21 mouse cellular contexts compared by ENCODE assay signal in genomic region chr2:151984019-151984418, GRCm38 (mm10). TPM values are rescaled to one million over a fixed set of nuclear protein-coding genes. Genes with fewer than 3 reads are reported as not detected.
DNase-seq lines count a peak whose midpoint lies in the region; ATAC-seq and TF ChIP-seq lines count a peak whose summit lies in the region.
"Had no signal": no experiment of that assay in that cellular context is flagged by ENCODE, and none has a peak within 500 bp of the region (broad histone marks: within the 10 kb centered on the region; RNA-seq: fewer than 3 reads in every experiment).

No protein-coding gene starts in this region.

- no peak for TF ChIP-seq POLR2A in embryonic fibroblast, embryonic 13.5 days (IDR thresholded peaks at IDR 0.05; ENCODE audit: low read depth, low read length)

- 0 out of 2 replicates have a peak overlapping the region, but pooled peaks have one; percentile 23 for H3K27ac ChIP-seq in limb, embryonic 12.5 days
- no peak overlapping the region for H3K27ac ChIP-seq in limb, embryonic 10.5 days
- H3K27ac ChIP-seq in embryonic fibroblast, embryonic 13.5 days (ENCODE audit: insufficient read depth, low read length) = peak overlapping the region; percentile 53
- H3K27ac ChIP-seq in liver, postnatal 0 days (ENCODE audit: low read depth) = no peak overlapping the region
- no peak overlapping the region for H3K27ac ChIP-seq in neural tube, embryonic 15.5 days (replicated peaks)
- H3K27ac ChIP-seq: forebrain, embryonic 13.5 days; heart, embryonic 10.5 days; hindbrain, embryonic 14.5 days; intestine, embryonic 15.5 days; neural tube, embryonic 12.5 days had no signal

- TF ChIP-seq CTCF in embryonic fibroblast, embryonic 13.5 days (IDR thresholded peaks at IDR 0.05; ENCODE audit: borderline replicate concordance, insufficient read depth, low read length) = no peak
- TF ChIP-seq CTCF in liver, postnatal 0 days (IDR thresholded peaks at IDR 0.05; ENCODE audit: low read depth) = no peak

- no peaks in the 10 kb centered on the region for H3K9me3 ChIP-seq in limb, embryonic 12.5 days
- no peaks in the 10 kb centered on the region for H3K9me3 ChIP-seq in limb, embryonic 10.5 days (replicated peaks)
- no peaks in the 10 kb centered on the region for H3K9me3 ChIP-seq in liver, postnatal 0 days (ENCODE audit: low read length)
- H3K9me3 ChIP-seq in neural tube, embryonic 15.5 days (replicated peaks) = no peaks in the 10 kb centered on the region
- H3K9me3 ChIP-seq: forebrain, embryonic 13.5 days; heart, embryonic 10.5 days; intestine, embryonic 15.5 days; neural tube, embryonic 12.5 days had no signal

- no peak overlapping the region for H3K9ac ChIP-seq in limb, embryonic 12.5 days (replicated peaks)
- H3K9ac ChIP-seq in liver, postnatal 0 days (replicated peaks) = no peak overlapping the region
- no peak overlapping the region for H3K9ac ChIP-seq in neural tube, embryonic 15.5 days (replicated peaks)
- H3K9ac ChIP-seq: forebrain, embryonic 13.5 days; hindbrain, embryonic 14.5 days; intestine, embryonic 15.5 days; neural tube, embryonic 12.5 days had no signal

- H3K4me1 ChIP-seq in limb, embryonic 12.5 days (replicated peaks) = peaks cover 17% of the 10 kb centered on the region
- H3K4me1 ChIP-seq in limb, embryonic 10.5 days = peaks cover 17% of the 10 kb centered on the region
- H3K4me1 ChIP-seq in embryonic fibroblast, embryonic 13.5 days (ENCODE audit: control insufficient read depth, insufficient read depth, low read length) = 0 out of 2 replicates have a peak, but pooled peaks cover 5% of the 10 kb centered on the region
- H3K4me1 ChIP-seq in liver, postnatal 0 days (ENCODE audit: insufficient read depth) = peaks cover 17% of the 10 kb centered on the region
- peaks cover 15% of the 10 kb centered on the region for H3K4me1 ChIP-seq in neural tube, embryonic 15.5 days

- no peak overlapping the region for H3K4me2 ChIP-seq in limb, embryonic 12.5 days
- no peak overlapping the region for H3K4me2 ChIP-seq in liver, postnatal 0 days (ENCODE audit: low read depth, low read length)
- H3K4me2 ChIP-seq in neural tube, embryonic 15.5 days = no peak overlapping the region
- H3K4me2 ChIP-seq: forebrain, embryonic 13.5 days; hindbrain, embryonic 14.5 days; intestine, embryonic 15.5 days; liver, embryonic 11.5 days; neural tube, embryonic 12.5 days had no signal

- TF ChIP-seq EP300 in liver, postnatal 0 days (IDR thresholded peaks at IDR 0.05; ENCODE audit: low read depth) = no peak

- 58% methylated on average over 9 of the region's 9 CpGs for WGBS in limb, embryonic 12.5 days
- 83% methylated on average over 9 of the region's 9 CpGs for WGBS in limb, embryonic 10.5 days
- WGBS in liver, postnatal 0 days (ENCODE audit: insufficient replicate concordance) = 74% methylated on average over 9 of the region's 9 CpGs
- 54% methylated on average over 9 of the region's 9 CpGs for WGBS in neural tube, embryonic 15.5 days

- no peaks in the 10 kb centered on the region for H3K27me3 ChIP-seq in limb, embryonic 12.5 days
- no peaks in the 10 kb centered on the region for H3K27me3 ChIP-seq in limb, embryonic 10.5 days (ENCODE audit: low read depth, poor library complexity, severe bottlenecking)
- H3K27me3 ChIP-seq in liver, postnatal 0 days (ENCODE audit: insufficient read depth, low read length) = no peaks in the 10 kb centered on the region
- H3K27me3 ChIP-seq in neural tube, embryonic 15.5 days (replicated peaks) = no peaks in the 10 kb centered on the region
- H3K27me3 ChIP-seq: forebrain, embryonic 13.5 days; intestine, embryonic 15.5 days; neural tube, embryonic 12.5 days had no signal

- 0 out of 2 replicates have a peak, but pooled peaks have one; percentile 13 for ATAC-seq in frontal cortex, adult (ENCODE audit: low TSS enrichment)
- no peak for ATAC-seq in limb, embryonic 12.5 days (ENCODE audit: insufficient number of reproducible peaks, insufficient read depth, low FRiP score, low TSS enrichment, low read depth)
- no peak for ATAC-seq in liver, postnatal 0 days
- no peak for ATAC-seq in monocyte, adult 5-6 weeks (replicated peaks; ENCODE audit: insufficient number of reproducible peaks, low FRiP score, low TSS enrichment, poor library complexity, severe bottlenecking)
- ATAC-seq in neural tube, embryonic 15.5 days (ENCODE audit: low FRiP score) = no peak
- ATAC-seq: forebrain, embryonic 13.5 days; intestine, embryonic 15.5 days had no signal

- no peak for DNase-seq in frontal cortex, postnatal 10 days (ENCODE audit: low spot score in 2 of 2)
- DNase-seq in limb, embryonic 10.5 days (ENCODE audit: low spot score) = no peak
- no peak for DNase-seq in liver, postnatal 0 days
- DNase-seq: cerebellum, adult 18-20 months; cerebellum, postnatal 25 days; embryo, embryonic 11 days; gastrocnemius, postnatal 36 days; layer of hippocampus, postnatal 36 days; lung, adult 2 months had no signal

- no peaks in the 10 kb centered on the region for H3K36me3 ChIP-seq in limb, embryonic 12.5 days
- H3K36me3 ChIP-seq in limb, embryonic 10.5 days = no peaks in the 10 kb centered on the region
- H3K36me3 ChIP-seq in liver, postnatal 0 days (replicated peaks; ENCODE audit: insufficient read depth, low read length) = no peaks in the 10 kb centered on the region
- H3K36me3 ChIP-seq in neural tube, embryonic 15.5 days = no peaks in the 10 kb centered on the region
- H3K36me3 ChIP-seq: heart, embryonic 10.5 days; intestine, embryonic 15.5 days; neural tube, embryonic 12.5 days had no signal

- H3K4me3 ChIP-seq in limb, embryonic 12.5 days (replicated peaks) = no peak overlapping the region
- no peak overlapping the region for H3K4me3 ChIP-seq in limb, embryonic 10.5 days
- H3K4me3 ChIP-seq in embryonic fibroblast, embryonic 13.5 days (ENCODE audit: insufficient read depth, low read length) = no peak overlapping the region
- H3K4me3 ChIP-seq in liver, postnatal 0 days (ENCODE audit: low read depth, low read length) = no peak overlapping the region
- H3K4me3 ChIP-seq in neural tube, embryonic 15.5 days (replicated peaks) = no peak overlapping the region
- H3K4me3 ChIP-seq: erythroblast, embryonic 14.5 days; forebrain, embryonic 13.5 days; heart, embryonic 10.5 days; intestine, embryonic 15.5 days; neural tube, embryonic 12.5 days had no signal

RNA-seq across cellular contexts. Expression of gene Fam110a, which starts 4.0 kb away (rescaled TPM):
- 29.3 and 31.7 TPM in 2 replicates for polyA plus RNA-seq in limb, embryonic 12.5 days (2016; fragmentation: Nextera tagmentation; extraction: Ambion mirVana)
- 35.0 and 37.9 TPM in 2 replicates for polyA plus RNA-seq in limb, embryonic 10.5 days (2016; fragmentation: Nextera tagmentation; extraction: Ambion mirVana)
- polyA plus RNA-seq in embryonic fibroblast, embryonic 13.5 days (2011; ENCODE audit: insufficient read length, low read depth, missing spikeins) = 9.7 and 13.4 TPM in 2 replicates
- 6.3 and 7.3 TPM in 2 replicates for polyA plus RNA-seq in liver, postnatal 0 days (2015; fragmentation: Nextera tagmentation; extraction: Ambion mirVana)
- total RNA-seq in monocyte, adult 5-6 weeks (2017) = 0.64 to 5.5 TPM (median 3.1 TPM) in 3 replicates
- 31.3 and 32.0 TPM in 2 replicates for polyA plus RNA-seq in neural tube, embryonic 15.5 days (2015; fragmentation: Nextera tagmentation; extraction: Ambion mirVana)

RNA-seq across cellular contexts. Expression of gene Slc52a3, which starts 12.3 kb away (rescaled TPM):
- polyA plus RNA-seq in limb, embryonic 12.5 days (2016; fragmentation: Nextera tagmentation; extraction: Ambion mirVana) = 0.97 and 1.2 TPM in 2 replicates
- polyA plus RNA-seq in limb, embryonic 10.5 days (2016; fragmentation: Nextera tagmentation; extraction: Ambion mirVana) = 0.77 and 1.3 TPM in 2 replicates
- 0.55 and 0.60 TPM in 2 replicates for polyA plus RNA-seq in embryonic fibroblast, embryonic 13.5 days (2011; ENCODE audit: insufficient read length, low read depth, missing spikeins)
- 0.43 and 0.53 TPM in 2 replicates for polyA plus RNA-seq in liver, postnatal 0 days (2015; fragmentation: Nextera tagmentation; extraction: Ambion mirVana)
- 3.0 to 4.9 TPM (median 3.5 TPM) in 3 replicates for total RNA-seq in monocyte, adult 5-6 weeks (2017)
- 1.4 and 1.7 TPM in 2 replicates for polyA plus RNA-seq in neural tube, embryonic 15.5 days (2015; fragmentation: Nextera tagmentation; extraction: Ambion mirVana)

Comparison
In these comparisons a context has a peak if more than half of its experiments do, and no peak if none do; other contexts are left out.
1. H3K27ac ChIP-seq: peak in limb, embryonic 12.5 days (single experiment) and embryonic fibroblast, embryonic 13.5 days (single experiment); none in limb, embryonic 10.5 days (single experiment), liver, postnatal 0 days (single experiment) and neural tube, embryonic 15.5 days (single experiment).